Mouse (Mus musculus) frontal cortex, postnatal 36 days (tissue): ENCODE data around the gene Rpl36al.

Experiments used
- DNase-seq, 2 experiments: peaks; one replicate each; pipeline ENCODE4 v3.0.0; 2022; ENCODE audit warnings: low spot score in 2 of 2

The Rpl36al gene

DNA sequence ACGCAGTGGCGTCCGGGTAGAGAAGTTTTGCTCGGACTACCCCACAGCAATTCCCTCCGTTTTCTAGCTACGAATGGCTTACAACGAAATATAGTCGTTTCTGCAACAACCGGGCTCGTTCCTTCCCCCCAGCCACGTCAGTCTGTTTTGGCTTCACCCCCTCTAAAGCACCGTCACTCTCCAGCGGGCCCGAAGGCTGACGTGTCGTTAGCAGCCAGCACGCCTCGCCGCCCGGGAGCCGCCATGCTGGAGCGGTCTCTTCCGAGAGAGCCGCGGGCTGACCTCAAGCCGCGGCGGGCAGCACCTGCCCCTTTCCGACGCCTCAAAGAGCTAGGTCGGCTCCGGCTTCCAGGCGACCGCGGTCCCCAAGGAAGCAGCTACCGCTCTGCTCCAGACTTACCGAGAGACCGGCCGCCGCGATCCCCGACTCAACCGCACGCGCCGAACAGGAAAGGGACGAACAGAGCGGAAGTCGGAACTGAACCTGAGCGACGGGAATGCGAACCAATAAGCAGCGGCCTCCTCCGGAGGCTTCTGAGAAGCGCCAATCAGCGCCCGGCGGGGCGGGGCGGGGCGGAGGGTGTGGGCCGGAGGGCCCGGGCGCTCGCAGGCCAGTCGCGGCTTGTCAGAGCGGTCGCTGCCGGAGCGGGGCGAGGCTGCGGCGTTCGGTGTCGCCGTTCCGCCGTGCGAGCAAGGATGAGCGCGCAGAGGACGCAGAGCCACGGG, at the start of gene Rpl36al, which contains the start of gene Mgat2:
Gene Rpl36al, minus strand, starts transcription at position 501 of the 726 bp plus-strand sequence.
Gene Mgat2, plus strand, starts transcription at position 575 of the 726 bp plus-strand sequence.
- DNase-seq = peak; percentile 97 to 98

GRCm38 (mm10) chr12:69229251-69229650, 45.4 kb upstream of the Rpl36al start:
- DNase-seq = no peak

DNA sequence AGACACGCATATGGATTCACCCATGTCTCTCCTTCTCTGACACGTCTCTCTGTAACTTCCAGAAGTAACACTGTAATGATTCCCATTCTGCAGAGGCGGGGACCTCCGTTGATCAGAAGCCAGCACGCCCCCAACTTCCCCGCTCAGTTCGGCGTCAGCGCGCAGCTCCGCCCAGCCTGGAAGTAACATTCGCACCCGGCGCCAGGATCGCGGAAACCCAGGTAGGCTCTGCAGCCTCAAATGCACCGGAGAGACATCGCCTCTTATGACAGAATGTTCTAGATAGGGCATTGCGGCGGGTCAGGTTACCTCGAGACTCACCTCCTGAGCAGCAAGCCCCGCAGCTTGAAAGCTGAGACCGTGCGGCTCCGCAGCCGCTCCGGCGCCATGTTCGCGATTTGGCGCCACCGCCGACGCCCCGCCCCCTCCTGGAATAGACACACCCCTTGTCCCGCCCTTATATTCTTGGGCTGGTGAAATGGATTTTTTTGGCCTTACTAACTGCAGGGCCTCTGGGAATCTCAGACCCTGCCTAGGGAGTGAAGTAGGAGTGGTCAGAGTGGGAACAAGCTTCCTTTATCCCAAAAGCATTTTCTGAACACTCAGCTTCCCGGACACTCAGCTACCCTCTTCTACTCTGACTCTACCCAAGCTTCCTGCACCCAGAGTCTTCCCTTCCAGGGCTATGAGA, 44.0 kb upstream of the Rpl36al start, which contains the start of gene Pole2:
Gene Pole2, minus strand, starts transcription at position 420 of the 691 bp plus-strand sequence.
- DNase-seq = peak; percentile 81 to 85

DNA sequence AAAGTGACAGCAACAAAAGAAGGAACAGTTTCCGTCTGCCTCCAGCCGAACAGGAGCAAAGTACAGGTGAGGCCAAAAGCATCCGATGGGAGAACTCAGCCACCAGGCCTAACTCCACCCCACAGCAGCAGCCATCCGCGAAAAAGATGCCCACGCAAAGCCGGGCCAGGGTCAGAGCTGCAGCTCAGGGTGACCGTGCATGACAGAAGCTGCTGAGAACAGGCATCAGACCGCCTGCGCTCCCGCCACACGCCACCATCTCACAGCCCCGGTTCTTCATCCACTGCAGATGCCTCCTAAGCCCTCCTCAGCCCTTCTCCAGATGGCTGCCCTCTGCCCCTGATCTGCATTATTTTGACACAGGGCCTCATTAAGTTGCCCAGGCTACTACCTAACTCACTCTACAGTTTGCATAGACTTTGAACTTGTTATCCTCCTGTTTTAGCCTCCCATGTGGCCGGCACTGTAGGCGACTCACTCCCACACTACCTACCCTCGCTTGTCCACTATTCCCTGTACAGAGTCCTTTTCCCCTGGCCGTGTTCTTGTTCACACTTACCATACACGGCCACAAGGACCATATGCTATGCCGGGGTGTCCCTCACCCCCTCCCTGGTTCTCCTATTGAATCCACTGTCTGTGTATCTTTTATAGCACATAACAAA, 36.9 kb upstream of the Rpl36al start:
- no peak for DNase-seq

GRCm38 (mm10) chr12:69216587-69216986, 32.7 kb upstream of the Rpl36al start:
- DNase-seq = no peak

DNA sequence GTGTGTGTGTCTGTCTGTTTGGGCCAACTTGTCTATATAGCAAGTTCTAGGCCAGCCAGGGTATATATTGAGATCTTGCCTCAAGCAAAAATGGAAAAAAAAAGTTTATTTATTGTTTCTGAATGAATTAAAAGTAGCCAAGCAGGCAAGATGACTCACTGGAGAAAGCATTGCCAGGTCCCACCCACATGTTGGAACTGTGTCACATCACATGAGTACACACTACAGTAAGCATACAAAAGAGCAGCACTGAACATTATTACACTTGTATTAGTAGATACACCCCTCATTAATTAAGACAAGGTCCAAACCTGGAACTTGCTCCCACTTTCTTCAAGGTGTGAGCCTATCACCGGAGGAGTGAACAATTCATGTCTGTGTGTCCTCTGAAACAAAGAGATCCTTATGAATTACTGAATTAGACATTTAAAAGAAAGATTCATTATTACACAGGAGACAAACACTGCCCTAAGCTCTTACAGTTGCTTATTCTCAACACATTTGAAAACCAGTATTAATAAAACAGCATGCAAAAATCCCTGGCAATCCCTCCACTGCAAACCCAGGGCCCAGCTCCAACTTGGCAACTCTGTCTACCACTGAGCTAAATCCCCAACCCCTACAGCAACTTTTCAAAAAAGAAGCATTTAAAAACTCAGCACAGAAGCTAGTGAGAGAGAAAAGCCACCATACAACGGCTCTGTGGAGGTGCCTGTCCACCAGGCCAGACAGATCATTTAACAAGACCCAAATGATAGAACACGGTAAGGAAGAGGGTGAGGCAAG, 31.3 kb upstream of the Rpl36al start:
- peak; percentile 37 to 67 for DNase-seq

GRCm38 (mm10) chr12:69214393-69214792, 30.5 kb upstream of the Rpl36al start:
- DNase-seq = no peak

- DNase-seq = no peak
Observed at GRCm38 (mm10) chr12:69213186-69213777, 29.4 kb upstream of the Rpl36al start.

DNA sequence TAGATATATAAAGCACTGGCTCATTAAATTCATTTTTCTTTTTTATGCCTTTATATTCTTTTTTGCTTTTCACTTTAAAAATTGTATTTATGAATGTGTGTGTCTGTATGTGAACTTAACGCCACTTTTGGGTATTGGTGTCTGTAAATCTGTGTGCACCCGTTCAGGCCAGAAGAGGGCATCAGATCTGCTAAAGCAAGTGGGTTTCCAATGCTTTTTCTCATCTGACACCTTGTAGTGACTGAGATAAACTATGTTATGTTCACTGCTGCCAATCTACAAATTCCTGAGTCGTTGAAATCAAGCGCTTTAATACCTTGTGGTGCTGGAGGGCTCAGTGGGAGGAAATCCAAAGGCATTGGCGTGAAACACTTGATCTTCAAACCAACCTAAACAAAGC, 27.2 kb upstream of the Rpl36al start:
- no peak for DNase-seq

DNA sequence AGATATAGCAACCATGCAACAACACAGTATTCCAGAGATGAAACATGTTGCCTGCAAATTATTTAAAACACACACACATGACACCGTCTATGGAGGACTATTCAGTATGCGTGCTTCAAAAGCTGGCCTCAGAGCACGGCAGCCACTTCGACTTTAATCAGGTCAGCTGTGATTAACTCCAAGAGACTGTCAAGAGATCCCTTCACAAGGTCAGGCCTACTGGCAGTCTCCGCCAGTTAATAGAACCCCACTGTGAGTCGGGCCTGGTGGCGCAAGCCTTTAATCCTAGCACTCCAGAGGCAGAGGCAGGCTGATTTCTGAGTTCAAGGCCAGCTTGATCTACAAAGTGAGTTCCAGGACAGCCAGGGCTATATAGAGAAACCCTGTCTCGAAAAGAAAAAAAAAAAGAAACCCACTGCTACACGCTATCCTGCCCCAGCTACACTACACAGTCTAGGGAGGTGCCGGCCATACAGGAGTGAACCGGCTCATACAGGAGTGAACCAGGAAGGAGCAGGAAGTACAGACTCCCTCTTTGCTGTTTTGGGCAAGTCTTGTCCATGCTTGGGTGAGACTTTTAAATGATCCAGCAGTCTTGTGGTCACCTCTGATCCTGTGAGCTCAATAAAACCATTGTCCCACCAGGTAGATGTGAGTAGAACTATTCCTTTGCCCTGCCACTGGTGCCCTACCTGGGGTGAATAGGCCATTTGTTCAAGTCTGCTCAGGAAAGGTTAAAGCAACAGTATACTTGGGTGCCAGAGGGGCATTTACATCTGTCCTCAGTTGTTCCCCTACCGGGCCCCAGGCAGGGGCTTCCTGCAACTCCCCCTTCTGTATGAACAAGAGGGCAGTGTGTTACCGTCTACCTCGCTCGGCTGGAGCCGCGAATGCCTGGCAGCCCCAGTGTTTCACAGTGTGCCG, 26.4 kb upstream of the Rpl36al start:
- DNase-seq = no peak

DNA sequence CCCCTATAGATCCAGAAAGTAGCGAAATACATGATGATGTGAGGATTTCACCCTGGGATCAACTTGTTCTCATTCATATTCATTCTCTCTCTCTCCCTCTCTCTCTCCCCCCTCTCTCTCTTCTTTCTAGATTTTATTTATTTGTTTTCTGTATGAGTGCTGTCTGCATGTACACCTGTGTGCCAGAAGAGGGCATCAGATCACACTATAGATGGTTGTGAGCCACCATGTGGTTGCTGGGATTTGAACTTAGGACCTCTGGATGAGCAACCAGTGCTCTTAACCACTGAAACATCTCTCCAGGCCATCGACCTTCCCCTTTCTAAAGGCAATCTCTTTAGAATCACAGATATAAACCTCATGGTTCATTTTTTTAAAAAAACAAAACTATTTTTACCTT, 24.6 kb upstream of the Rpl36al start:
- DNase-seq = no peak

- no peak for DNase-seq
Observed at GRCm38 (mm10) chr12:69207926-69208325, 24.0 kb upstream of the Rpl36al start.

DNA sequence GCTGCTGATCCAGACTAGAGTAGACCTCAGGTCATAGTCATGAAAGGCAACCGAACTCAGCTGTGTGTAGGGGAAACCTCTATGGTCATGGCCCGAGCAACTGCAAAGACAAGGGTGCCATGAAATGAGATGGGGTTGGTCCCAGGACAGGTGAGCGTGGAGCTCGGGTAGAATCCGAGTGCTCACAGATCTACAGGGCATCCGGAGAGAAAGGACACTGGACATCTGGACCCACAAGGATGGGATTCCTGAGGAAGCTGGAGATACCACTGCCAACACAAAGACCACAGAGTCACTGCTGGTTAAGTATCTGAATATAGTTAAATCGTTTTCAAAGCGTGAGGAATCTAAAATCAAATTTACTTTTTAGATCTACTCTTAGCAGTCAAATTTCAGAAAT, 23.5 kb upstream of the Rpl36al start:
- DNase-seq = no peak

DNA sequence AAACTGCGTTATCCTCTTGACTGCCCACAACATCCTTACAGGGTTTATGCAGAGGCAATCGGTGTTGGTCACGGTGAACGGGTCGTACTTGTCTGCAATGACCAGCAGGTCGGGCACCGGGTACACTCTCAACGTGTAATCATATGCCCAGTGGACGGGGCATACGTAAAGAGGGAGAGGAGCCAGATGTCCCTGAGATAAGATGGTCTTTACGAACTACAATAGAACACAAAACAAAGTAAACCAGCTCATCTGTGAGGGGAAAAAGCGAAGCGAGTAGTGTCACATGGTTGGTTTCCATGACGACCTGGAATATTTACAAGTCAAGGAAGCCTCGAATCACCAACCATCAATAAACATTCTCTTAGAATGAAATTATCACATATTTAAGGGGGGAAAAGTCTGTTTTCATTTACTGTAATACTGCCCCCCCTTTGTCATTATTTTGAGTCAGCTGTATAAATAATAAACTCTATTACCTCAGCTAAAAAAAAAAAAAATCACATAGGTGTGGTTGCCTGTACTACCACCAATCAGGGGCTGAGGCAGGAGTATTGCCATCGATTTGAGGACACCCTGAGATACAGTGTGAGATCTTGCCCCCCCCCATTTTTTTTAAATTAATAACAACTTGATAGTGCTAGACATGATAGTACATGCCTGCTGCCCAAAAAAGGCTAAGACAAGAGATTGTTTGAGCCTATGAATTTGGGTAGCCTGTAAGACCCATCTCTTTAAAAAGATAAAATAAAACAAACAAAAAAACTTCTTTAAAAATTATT, 20.4 kb upstream of the Rpl36al start, which contains the start of gene Gm49384:
Gene Gm49384, minus strand, starts transcription at position 216 of the 782 bp plus-strand sequence.
- no peak for DNase-seq

DNA sequence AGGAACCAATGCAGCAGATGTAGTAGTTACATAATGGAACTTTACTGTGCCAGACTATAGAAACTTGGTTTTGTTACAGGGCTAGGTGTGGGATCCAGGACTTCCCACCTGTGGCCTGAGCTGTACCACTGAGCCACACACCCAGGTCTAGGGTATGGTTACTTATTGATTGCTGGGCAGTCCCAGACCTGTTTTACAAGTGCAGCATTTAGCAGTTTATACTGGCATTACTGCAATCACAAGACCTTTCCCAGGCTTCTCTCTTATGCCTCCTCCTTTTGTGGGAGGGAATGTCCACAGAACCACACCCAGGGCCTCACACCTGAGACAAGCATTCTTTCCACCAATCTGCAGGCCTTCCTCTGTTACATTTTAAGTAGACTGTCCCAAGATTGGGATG, 15.1 kb upstream of the Rpl36al start:
- DNase-seq = no peak

- peak; percentile 60 to 62 for DNase-seq
Observed at GRCm38 (mm10) chr12:69198164-69198535, 14.3 kb upstream of the Rpl36al start, which contains the start of gene Dnaaf2. TSS of gene Dnaaf2 (minus strand) at chr12:69198429.

DNA sequence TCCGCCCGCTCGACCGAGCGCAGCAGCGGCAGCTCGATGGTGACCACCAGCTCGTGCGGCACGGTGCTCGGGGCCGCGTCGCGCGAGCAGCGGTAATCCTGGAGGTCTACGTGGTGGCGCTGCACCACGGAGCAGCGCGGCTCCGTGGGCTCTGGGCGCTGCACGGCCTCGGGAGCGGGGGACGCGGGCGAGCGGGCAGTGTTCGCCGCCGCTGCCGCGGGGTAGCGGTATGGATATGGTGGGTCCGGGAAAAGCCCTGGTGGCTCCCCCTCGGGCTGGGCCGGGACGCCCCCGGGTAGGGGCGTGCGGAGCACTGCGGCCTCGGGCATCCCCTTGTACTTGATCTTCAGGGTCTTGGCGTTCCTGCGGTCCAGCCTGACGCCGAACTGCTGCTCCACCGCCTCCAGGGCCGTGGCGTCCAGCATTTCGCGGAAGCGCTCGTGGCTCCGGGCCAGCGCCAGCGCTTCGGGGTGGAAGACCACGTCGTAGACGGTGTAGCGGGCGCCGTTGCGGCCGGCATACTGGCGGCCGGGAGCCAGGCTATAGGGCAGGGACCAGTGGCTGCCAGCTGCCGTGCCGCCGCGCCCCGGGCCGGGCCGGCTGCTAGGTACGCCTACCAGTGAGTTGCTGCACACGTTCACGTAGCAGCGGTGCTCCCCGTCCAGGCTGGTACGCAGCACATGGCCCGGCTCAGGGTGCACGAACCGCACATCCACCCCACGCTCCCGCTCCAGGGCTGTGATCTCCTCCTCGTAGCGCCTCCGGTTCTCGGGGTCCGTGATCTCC, 13.7 kb upstream of the Rpl36al start:
- DNase-seq = peak; percentile 43 to 52
